Mouse (Mus musculus) bone marrow, adult 2 months (tissue): ENCODE data around the gene Mcm9.

Source experiments
- CTCF ChIP-seq: fragments of 200-500 bp; IDR thresholded peaks from 2 replicates; pipeline ENCODE4 v1.5.1; 2011; ENCODE audit warnings: low read length, control low read depth; ENCODE audit not compliant: control insufficient read depth, insufficient read depth
- POLR2A ChIP-seq: fragments of 200-500 bp; IDR thresholded peaks from 2 replicates; pipeline ENCODE4 v1.6.1; 2011; ENCODE audit warnings: low read depth, mild to moderate bottlenecking, control low read depth, low read length, borderline replicate concordance; ENCODE audit not compliant: control insufficient read depth

- TF ChIP-seq POLR2A = no peak
- no peak for TF ChIP-seq CTCF
Measured at GRCm38 (mm10) chr10:53612172-53612571, 18.1 kb downstream of the Mcm9 start.
